Mouse (Mus musculus) neural tube, embryonic 13.5 days (tissue): Measurements from ENCODE around the gene Dnmt1. TPM values are rescaled to one million over a fixed set of nuclear protein-coding genes. Genes with fewer than 3 reads are reported as not detected.

Experiments used
- ATAC-seq: fragments of 200-750 bp; cut with Nextera tagmentation; 2 replicates; pipeline ENCODE4 v1.8.0; 2017; ENCODE audit warnings: low read depth, mild to moderate bottlenecking, moderate TSS enrichment, moderate library complexity
- H3K27ac ChIP-seq: fragments of 300-500 bp; sonication (generic); replicated peaks from 2 replicates; pipeline ENCODE4 v1.5.1; 2015; ENCODE audit warnings: moderate library complexity, mild to moderate bottlenecking, inconsistent platforms
- H3K27me3 ChIP-seq: fragments of 300-500 bp; sonication (generic); 2 replicates; pipeline ENCODE4 v1.6.1; 2015; ENCODE audit warnings: mild to moderate bottlenecking, inconsistent platforms
- H3K36me3 ChIP-seq: fragments of 300-500 bp; sonication (generic); 2 replicates; pipeline ENCODE4 v1.6.1; 2015; ENCODE audit warnings: mild to moderate bottlenecking, inconsistent platforms
- H3K4me1 ChIP-seq: fragments of 300-500 bp; sonication (generic); replicated peaks from 2 replicates; pipeline ENCODE4 v1.6.1; 2015; ENCODE audit warnings: inconsistent platforms
- H3K4me2 ChIP-seq: fragments of 300-500 bp; sonication (generic); 2 replicates; pipeline ENCODE4 v1.6.1; 2015; ENCODE audit warnings: inconsistent platforms, mild to moderate bottlenecking, moderate library complexity
- H3K4me3 ChIP-seq: fragments of 300-500 bp; sonication (generic); 2 replicates; pipeline ENCODE4 v1.5.1; 2015; ENCODE audit warnings: mild to moderate bottlenecking, inconsistent platforms
- H3K9ac ChIP-seq: fragments of 300-500 bp; sonication (generic); 2 replicates; pipeline ENCODE4 v1.6.1; 2015; ENCODE audit warnings: moderate library complexity, mild to moderate bottlenecking, inconsistent platforms
- H3K9me3 ChIP-seq: fragments of 300-500 bp; sonication (generic); 2 replicates; pipeline ENCODE4 v1.6.1; 2016; ENCODE audit warnings: inconsistent platforms
- WGBS: fragments of 180-500 bp; shearing (Covaris S2); methylation state at CpG from one replicate; pipeline ENCODE4 v1.1.7; 2015; 5-methylcytosine and 5-hydroxymethylcytosine counted together
- polyA plus RNA-seq: library from polyadenylated mRNA; unstranded; fragments of >200 nt; fragmentation: Nextera tagmentation; extraction: Ambion mirVana; gene quantifications from 2 replicates; pipeline ENCODE4 v1.2.1, GENCODE M21; 2015

Dnmt1 gene
- polyA plus RNA-seq, 1 experiment from 2014 or later: 54.2 TPM

- WGBS: under 1% methylated on average over 24 of the region's 30 CpGs
- ATAC-seq: peak; percentile 44
Observed at GRCm38 (mm10) chr9:20888386-20888765, 71.3 kb downstream of the Dnmt1 start.

GRCm38 (mm10) chr9:20887704-20888385, 71.8 kb downstream of the Dnmt1 start, which contains the start of gene Ppan:
Gene Ppan, plus strand, starts transcription at chr9:20888175.
- peaks cover 37% of the 10 kb centered on the region for H3K36me3 ChIP-seq
- H3K9ac ChIP-seq: peak within 1 kb of the TSS; percentile 82
- no peaks in the 10 kb centered on the region for H3K9me3 ChIP-seq
- H3K4me3 ChIP-seq: peak within 1 kb of the TSS; percentile 84
- H3K4me1 ChIP-seq: peaks cover 17% of the 10 kb centered on the region
- peak; percentile 96 for ATAC-seq
- H3K27ac ChIP-seq: peak within 1 kb of the TSS; percentile 90
- WGBS: under 1% methylated on average over 42 of the region's 43 CpGs
- peak within 1 kb of the TSS; percentile 92 for H3K4me2 ChIP-seq
- H3K27me3 ChIP-seq: no peaks in the 10 kb centered on the region

More at GRCm38 (mm10) chr9:20888386-20888765, 71.3 kb downstream of the Dnmt1 start:
- H3K9ac ChIP-seq: peak overlapping the region; percentile 82
- H3K4me3 ChIP-seq: peak overlapping the region; percentile 84
- no peaks in the 10 kb centered on the region for H3K27me3 ChIP-seq
- H3K9me3 ChIP-seq: no peaks in the 10 kb centered on the region
- H3K36me3 ChIP-seq: peaks cover 42% of the 10 kb centered on the region
- H3K27ac ChIP-seq: peak overlapping the region; percentile 90; the same call in 1 of the 2 replicates
- H3K4me2 ChIP-seq: peak overlapping the region; percentile 92
- H3K4me1 ChIP-seq: peaks cover 17% of the 10 kb centered on the region

- Histone ChIP-seq H3K9me3 (no peaks in the 10 kb centered on the region), H3K36me3 (peaks cover 30% of the 10 kb centered on the region), H3K9ac (0 out of 2 replicates have a peak overlapping the region, but pooled peaks have one; percentile 82), H3K27me3 (no peaks in the 10 kb centered on the region), H3K4me3 (0 out of 2 replicates have a peak overlapping the region, but pooled peaks have one; percentile 84), H3K27ac (peak overlapping the region; percentile 90), H3K4me2 (peak overlapping the region; percentile 92), H3K4me1 (peaks cover 17% of the 10 kb centered on the region)
- WGBS: 85% methylated on average over 6 of the region's 6 CpGs
- ATAC-seq: 0 out of 2 replicates have a peak, but pooled peaks have one; percentile 19
Observed at GRCm38 (mm10) chr9:20887191-20887590, 72.5 kb downstream of the Dnmt1 start.

- Histone ChIP-seq H3K4me1 (peaks cover 17% of the 10 kb centered on the region), H3K4me3 (no peak overlapping the region), H3K9me3 (no peaks in the 10 kb centered on the region), H3K27me3 (no peaks in the 10 kb centered on the region), H3K4me2 (no peak overlapping the region), H3K27ac (no peak overlapping the region), H3K36me3 (peaks cover 24% of the 10 kb centered on the region), H3K9ac (no peak overlapping the region)
- 98% methylated on average over 2 of the region's 2 CpGs for WGBS
- ATAC-seq: no peak
Observed at GRCm38 (mm10) chr9:20886563-20886962, 73.1 kb downstream of the Dnmt1 start.

DNA sequence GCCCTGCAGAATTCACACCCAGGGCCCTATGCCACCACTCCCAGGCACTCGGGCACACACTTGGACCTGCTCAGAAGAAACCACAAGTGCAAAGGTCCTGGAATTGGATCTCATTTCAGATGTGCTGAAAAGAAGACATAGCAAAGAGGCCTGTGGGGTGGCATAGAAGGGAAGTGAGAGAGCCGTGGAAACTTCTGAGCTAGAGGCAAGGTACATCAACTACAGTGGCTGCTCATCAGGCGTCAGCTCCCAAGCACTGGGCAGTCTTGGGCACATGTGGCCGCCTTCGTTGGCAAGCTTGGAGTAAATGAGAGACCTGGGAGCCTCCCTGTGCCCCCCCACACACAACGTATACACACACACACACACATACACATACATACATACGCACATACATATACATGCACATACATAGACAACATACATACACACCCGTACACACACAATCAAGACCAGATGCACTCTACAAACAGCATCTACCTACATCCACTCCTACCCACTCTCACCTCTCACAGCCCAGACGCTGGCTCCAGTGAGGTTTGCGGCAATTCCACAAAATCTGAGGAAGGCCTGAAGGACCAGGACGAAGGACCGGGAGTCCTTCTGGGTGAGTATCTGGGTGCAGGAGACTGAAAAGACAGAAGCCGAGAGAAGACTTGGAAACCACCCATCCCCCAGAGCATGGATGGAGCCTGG, 80.4 kb downstream of the Dnmt1 start, which contains the start of gene Angptl6:
TSS of gene Angptl6 (minus strand) at position 631 of the 696 bp plus-strand sequence.
- Histone ChIP-seq H3K4me1 (peaks cover 6% of the 10 kb centered on the region), H3K36me3 (no peaks in the 10 kb centered on the region), H3K27ac (peak within 1 kb of the TSS; percentile 95), H3K9ac (peak within 1 kb of the TSS; percentile 79), H3K9me3 (no peaks in the 10 kb centered on the region), H3K4me2 (peak within 1 kb of the TSS; percentile 69), H3K27me3 (no peaks in the 10 kb centered on the region), H3K4me3 (peak within 1 kb of the TSS; percentile 46)
- ATAC-seq: no peak
- 89% methylated on average over 13 of the region's 13 CpGs for WGBS

DNA sequence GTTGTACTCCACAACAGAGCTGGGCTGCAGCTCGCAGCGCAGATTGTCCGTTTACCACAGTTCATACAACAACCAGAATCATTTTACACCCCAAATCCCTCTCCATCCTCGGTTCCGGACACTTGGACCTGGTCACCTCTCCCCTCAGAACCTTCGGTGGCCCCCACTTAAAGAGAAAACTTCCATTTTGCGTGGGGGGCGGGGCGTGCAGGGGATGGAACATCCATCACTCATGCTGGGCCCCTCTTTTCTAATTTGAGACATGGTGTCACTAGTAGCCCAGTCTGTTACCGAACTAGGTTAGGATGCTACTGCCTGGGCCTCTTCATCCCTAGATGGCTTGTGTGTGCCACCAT, 81.0 kb downstream of the Dnmt1 start:
- Histone ChIP-seq H3K4me3 (peak overlapping the region; percentile 46), H3K36me3 (no peaks in the 10 kb centered on the region), H3K4me2 (peak overlapping the region; percentile 69), H3K27me3 (no peaks in the 10 kb centered on the region), H3K9ac (peak overlapping the region; percentile 79), H3K27ac (peak overlapping the region; percentile 95), H3K9me3 (no peaks in the 10 kb centered on the region), H3K4me1 (peaks cover 6% of the 10 kb centered on the region)
- WGBS: 20% methylated on average over 10 of the region's 10 CpGs
- ATAC-seq: peak; percentile 25

GRCm38 (mm10) chr9:20878041-20878709, 81.5 kb downstream of the Dnmt1 start:
- ATAC-seq: peak; percentile 93
- H3K4me1 ChIP-seq: peaks cover 6% of the 10 kb centered on the region
- no peaks in the 10 kb centered on the region for H3K27me3 ChIP-seq
- H3K4me3 ChIP-seq: peak overlapping the region; percentile 46
- H3K36me3 ChIP-seq: no peaks in the 10 kb centered on the region
- peak overlapping the region; percentile 95 for H3K27ac ChIP-seq
- under 1% methylated on average over 69 of the region's 69 CpGs for WGBS
- peak overlapping the region; percentile 69 for H3K4me2 ChIP-seq
- peak overlapping the region; percentile 79 for H3K9ac ChIP-seq
- no peaks in the 10 kb centered on the region for H3K9me3 ChIP-seq

DNA sequence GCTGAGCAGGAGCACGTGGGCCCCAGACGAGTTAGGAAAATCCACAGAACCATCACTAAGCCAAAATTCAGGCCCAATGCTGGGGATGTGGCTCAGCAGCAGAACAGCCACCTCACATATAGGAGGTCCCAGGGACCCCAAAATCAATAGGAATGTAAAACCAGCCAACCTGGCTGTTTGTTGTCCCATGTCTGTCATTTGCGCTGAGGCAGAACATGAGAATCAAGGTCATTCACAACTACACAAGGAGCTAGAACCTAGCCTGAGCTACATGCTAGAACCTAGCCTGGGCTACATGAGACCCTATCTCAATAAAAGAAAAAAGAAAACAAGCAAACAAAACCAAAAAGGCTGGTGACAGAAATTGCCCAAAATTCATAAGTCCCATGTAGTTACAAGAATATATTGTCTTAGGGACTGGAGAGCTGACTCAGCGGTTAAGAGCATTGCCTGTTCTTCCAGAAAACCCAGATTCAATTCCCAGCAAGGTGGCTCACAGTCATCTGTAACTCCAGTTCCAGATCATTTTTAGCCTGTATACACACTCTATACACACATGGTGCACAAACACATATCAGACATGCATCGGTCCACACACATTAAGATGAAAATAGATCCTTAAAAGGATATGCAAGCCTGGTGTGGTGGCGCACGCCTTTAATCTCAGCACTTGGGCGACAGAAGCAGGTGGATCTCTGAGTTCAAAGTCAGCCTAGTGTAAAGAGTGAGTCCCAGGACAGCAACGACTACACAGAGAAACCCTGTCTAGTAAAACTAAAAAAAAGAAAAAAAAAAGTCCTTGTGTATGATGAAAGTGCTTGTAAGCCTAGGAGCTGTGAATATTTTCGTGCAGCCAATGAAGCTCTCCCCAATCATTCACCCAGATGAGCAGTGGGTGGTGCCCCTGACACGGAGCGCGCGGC, 82.3 kb downstream of the Dnmt1 start:
- H3K27ac ChIP-seq: peak overlapping the region; percentile 95
- H3K36me3 ChIP-seq: no peaks in the 10 kb centered on the region
- H3K9me3 ChIP-seq: no peaks in the 10 kb centered on the region
- H3K27me3 ChIP-seq: no peaks in the 10 kb centered on the region
- WGBS: 37% methylated on average over 14 of the region's 14 CpGs
- H3K4me1 ChIP-seq: peaks cover 6% of the 10 kb centered on the region
- peak overlapping the region; percentile 69 for H3K4me2 ChIP-seq
- peak overlapping the region; percentile 61 for H3K9ac ChIP-seq
- peak overlapping the region; percentile 46 for H3K4me3 ChIP-seq
- ATAC-seq: no peak; the same call in none of the 2 replicates

DNA sequence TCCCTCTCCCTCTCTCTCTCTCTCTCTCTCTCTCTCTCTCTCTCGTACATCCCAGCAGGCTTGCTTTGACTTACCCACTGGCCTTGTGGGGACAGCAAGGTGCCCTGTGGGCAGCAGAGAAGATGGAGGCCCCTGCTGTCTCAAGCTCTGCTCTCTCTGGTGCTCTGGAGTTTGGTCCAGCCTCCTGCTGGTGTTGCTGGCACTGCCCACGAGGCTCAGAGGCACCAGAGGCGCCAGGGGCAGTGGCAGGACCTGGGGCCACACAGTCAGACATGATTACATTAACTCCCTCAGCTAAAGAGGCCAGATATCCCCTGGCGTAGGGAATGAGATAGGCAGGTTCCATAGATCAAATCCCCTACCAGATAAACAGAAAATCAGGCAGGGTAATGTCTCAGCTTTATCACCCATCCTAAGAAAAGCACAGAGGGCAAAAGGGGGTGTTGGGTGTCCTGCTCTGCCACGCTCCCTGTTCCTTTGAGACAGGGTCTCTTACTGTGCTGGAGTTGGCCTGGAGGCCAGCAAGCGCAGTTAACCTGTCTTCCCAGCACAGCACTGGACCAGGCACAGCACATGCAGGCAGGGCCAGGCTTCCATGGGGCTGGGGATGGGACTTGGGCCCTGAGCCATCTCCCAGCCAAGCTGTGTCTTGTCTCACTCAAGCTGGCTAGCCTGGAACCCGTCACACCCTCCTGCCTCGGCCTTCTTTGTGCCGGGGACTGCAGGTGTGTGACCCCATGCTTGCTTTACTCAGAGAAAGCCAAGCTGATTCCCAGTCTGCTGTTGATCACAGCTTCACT, 83.2 kb downstream of the Dnmt1 start:
- WGBS: 74% methylated on average over 9 of the region's 9 CpGs
- no peak overlapping the region for H3K9ac ChIP-seq

DNA sequence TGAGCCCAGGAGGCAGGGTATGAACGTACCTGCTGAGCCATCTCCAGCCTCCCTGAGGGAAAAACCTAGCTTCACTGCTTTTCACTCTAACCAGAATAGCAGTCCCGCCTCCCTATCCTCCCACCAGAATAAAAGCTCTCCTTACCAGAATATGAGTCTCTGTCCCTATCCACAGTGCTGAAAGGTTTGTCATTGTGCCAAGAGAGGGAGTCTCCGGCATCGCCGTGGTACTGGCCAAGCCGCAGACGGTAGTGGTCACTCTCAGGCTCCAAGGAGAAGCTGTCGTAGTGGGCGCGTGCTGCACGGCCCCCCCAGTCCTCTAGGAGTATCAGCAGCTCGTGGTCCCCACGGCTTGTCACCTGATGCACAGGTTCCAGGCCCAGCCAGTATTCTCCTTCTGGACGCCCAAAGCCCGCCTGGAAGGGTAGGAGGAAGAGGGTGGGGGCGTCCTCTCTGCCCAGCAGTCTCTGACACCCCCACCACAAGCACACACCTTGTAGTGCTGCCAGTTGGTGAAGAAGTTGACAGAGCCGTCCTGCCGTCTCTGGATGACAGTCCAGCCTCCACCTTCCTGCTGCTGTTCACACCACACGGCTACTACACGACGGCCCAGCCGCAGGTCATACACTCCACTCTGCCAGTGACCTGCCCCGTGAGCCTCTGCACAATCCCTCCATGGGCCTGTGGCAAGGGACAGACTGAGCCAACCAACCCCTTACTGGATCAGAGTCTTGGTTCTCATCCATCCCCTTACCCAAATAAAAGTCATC, 84.5 kb downstream of the Dnmt1 start:
- no peaks in the 10 kb centered on the region for H3K36me3 ChIP-seq
- peaks cover 6% of the 10 kb centered on the region for H3K4me1 ChIP-seq
- WGBS: 68% methylated on average over 23 of the region's 23 CpGs
- no peak overlapping the region for H3K27ac ChIP-seq
- ATAC-seq: no peak
- peaks cover 12% of the 10 kb centered on the region for H3K27me3 ChIP-seq
- H3K4me2 ChIP-seq: no peak overlapping the region
- no peaks in the 10 kb centered on the region for H3K9me3 ChIP-seq
- no peak overlapping the region for H3K4me3 ChIP-seq
- no peak overlapping the region for H3K9ac ChIP-seq

More for the DNA sequence above, 83.2 kb downstream of the Dnmt1 start:
- no peaks in the 10 kb centered on the region for H3K27me3 ChIP-seq
- H3K4me1 ChIP-seq: peaks cover 6% of the 10 kb centered on the region
- H3K36me3 ChIP-seq: no peaks in the 10 kb centered on the region
- H3K4me3 ChIP-seq: no peak overlapping the region
- ATAC-seq: no peak
- no peak overlapping the region for H3K4me2 ChIP-seq
- H3K27ac ChIP-seq: no peak overlapping the region
- H3K9me3 ChIP-seq: no peaks in the 10 kb centered on the region
